Mouse (Mus musculus) A20 (cell line): Measurements from ENCODE around the gene Pitpna.
A peak's percentile ranks its signal among the peaks of the same experiment; 100 is the strongest.
"Not testable (repeated sequence)": the region's sequence is repeated elsewhere in the genome, so short reads cannot be mapped to it uniquely, and the experiment has no call there.

Experiments used
- DNase-seq: peaks from one replicate; pipeline ENCODE4 v3.0.0-alpha.2; 2011; ENCODE audit warnings: low read depth, low spot score

The Pitpna gene

DNA sequence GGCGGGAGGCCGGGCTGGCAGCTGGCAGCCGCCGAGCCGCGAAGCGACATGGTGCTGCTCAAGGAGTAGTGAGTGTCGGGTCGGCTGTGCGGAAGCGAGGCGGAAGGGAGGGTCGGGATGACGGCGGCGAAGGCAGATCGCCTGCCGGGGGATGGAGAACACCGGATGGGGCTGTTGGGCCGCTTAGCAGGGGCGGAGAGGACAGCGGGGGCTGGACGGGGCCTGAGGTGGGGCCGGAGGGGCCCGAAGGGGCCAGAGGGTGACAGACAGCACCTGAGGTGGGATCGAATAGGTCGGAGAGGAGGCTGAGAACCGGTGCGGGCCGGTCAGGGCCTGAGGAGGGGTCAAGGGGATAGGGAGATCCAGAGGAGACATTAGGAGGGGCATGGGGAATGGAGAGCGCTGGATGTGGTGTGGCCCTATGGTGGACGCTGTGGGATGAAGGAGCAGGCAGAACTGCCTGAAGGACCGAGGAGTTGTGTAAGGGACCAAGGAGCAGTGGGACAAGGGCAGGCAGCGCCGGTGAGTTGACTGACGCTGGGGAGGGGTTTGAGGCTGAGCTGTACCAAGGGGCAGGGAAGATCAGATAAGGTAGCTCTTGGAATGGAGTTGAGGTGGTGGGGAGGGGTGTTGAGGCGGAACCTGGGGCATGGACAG lies 516 bp downstream of the Pitpna start:
- DNase-seq = peak; percentile 42

- no peak for DNase-seq
Measured at GRCm38 (mm10) chr11:75592612-75593011, 4.7 kb downstream of the Pitpna start.

DNA sequence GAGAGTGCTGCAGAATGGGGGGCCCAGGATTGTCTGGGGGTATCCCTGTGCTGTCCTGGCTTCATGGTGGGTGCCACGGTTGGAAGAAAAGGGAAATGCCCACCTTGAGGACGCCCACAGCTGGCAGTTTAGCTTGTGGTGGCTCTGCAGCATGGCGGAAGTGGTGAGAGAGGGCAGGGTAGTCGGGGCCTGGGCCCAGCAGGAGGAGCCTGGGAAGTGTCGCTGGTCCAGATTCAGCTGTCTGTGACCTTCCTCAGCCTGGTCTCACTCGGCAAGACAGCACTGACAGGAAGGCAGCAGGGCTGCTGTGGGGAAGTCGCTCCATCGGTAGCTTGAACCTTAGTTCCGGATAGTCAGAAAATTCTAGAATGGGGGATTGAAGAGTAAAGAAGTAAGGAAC lies 6.5 kb downstream of the Pitpna start:
- DNase-seq = no peak

- DNase-seq = no peak
Measured at GRCm38 (mm10) chr11:75595404-75595803, 7.5 kb downstream of the Pitpna start.

DNA sequence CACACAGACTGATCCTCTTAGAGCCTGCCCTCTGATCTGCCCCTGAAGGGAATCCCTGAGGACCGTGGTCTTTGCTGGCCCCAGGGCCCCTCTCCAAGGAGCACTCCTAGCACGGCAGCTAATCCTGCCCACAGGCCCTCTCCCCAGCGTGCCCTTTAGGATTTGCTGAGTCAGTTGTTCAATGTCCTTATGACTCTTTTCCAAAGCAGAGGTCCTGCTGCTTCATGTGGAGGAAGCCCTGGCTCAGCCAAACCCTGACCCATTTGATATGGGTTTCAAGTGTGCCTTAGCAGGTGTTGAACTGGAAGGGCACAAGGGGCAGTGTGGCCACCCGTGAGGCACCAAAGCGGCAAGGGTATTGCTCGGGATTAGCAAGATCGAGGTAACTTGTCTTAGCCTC lies 7.9 kb downstream of the Pitpna start:
- no peak for DNase-seq

GRCm38 (mm10) chr11:75596726-75597255 lies 8.9 kb downstream of the Pitpna start:
- DNase-seq = no peak

DNA sequence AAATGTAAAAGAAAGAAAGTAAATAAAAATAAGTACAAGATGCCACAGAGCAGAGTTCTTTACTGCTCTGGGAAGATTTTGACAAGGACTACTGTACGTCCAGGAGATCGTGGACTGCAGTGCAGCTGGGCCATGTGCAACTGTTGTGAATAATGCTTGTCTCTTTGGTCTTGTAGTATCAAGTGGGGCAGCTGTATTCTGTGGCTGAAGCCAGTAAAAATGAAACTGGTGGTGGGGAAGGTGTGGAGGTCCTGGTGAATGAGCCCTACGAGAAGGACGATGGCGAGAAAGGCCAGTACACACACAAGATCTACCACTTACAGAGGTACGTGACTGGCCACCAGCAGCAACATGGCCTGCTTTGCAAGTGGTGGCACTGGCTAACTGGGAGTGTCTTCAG lies 10.1 kb downstream of the Pitpna start:
- DNase-seq = peak; percentile 49

DNA sequence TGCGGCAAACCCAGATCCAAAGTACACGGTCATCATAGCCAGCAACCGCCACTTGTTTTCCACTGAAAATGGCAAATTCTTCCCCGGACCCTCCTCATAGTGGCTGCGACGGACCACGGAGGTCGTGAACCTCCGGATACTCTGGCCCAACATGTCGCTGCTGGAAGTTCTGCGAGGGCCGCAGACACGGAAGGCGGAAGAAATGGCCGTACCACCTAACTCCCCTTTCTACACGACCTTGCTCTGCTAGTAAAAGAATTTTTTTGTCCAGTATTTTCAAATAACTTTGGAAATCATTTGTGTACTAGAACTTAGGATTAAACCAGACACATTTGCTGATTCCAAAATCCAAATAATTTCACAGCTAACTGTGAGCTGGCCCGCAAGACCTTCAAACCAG lies 11.9 kb downstream of the Pitpna start:
- DNase-seq = not testable (repeated sequence)

GRCm38 (mm10) chr11:75604826-75605225 lies 16.9 kb downstream of the Pitpna start:
- DNase-seq = no peak

DNA sequence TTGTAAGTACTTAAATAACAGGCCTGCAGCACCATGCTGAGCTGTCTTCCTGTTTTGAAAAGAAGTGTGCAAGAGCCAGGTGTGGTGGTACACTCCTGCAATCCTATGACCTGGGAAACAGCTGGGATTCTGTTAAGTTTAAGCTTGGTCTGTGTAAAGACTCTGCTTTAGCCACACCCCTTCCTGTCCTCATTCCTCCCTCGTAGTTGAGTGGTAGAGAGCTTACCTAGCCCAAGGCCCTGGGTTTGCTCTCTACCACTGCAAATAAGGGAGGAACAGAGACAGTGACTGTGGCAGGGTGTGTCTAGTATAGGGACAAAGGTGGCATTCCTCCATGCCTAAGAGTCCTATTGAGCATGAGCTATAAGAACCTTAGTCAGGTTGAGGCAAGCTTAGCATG lies 17.4 kb downstream of the Pitpna start:
- no peak for DNase-seq

DNA sequence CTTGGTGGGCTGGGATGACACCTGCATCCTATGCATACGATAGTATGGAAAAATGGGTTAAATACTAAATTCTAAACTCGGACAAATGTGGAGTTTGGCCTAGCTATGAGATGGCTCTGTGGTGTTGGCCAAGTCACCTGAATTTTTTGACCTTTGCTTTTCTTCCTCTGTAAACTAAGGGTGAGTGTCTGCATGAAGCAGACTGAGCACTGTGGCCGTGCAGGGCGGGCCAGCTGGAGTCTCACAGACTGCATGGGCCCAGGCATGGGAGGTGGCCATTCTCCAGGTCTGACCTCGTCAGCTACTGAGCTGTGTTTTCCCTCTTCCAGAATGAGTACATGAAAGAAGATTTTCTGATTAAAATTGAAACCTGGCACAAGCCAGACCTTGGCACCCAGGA lies 20.9 kb downstream of the Pitpna start:
- DNase-seq = no peak

- no peak for DNase-seq
Measured at GRCm38 (mm10) chr11:75610021-75610420, 22.1 kb downstream of the Pitpna start.

DNA sequence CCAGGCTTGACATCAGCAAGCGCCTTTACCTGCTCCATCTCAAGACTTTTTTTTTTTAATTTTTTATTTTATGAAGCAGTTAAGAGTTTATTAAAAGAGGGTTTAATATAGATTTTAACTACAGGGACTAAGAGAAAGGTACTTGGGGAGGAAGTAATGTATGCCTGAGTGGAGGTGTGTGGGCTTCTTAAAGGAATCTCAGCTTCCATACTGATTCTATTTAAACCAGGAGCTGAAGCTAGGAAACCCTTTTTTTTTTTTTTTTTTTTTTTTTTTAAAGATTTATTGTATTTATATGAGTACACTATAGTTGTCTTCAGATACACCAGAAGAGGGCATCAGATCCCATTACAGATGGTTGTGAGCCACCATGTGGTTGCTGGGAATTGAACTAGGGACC lies 26.9 kb downstream of the Pitpna start:
- no peak for DNase-seq

GRCm38 (mm10) chr11:75615556-75615955 lies 27.7 kb downstream of the Pitpna start:
- no peak for DNase-seq

DNA sequence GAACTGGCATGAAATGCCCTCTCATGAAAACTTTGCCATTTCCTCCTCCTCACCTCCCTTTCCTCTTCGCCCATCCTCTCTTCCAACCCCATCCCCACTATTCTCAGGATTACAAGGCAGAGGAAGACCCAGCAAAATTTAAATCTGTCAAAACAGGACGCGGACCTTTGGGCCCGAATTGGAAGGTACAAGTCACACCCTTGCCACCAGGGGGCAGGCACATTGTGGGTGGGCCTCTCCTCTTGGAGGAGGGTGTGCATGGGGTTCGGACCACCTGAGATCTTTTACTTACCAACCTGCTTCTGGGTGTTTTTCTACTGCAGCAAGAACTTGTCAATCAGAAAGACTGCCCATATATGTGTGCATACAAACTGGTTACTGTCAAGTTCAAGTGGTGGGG lies 31.2 kb downstream of the Pitpna start:
- peak; percentile 41 for DNase-seq

GRCm38 (mm10) chr11:75620136-75620780 lies 32.4 kb downstream of the Pitpna start:
- no peak for DNase-seq

DNA sequence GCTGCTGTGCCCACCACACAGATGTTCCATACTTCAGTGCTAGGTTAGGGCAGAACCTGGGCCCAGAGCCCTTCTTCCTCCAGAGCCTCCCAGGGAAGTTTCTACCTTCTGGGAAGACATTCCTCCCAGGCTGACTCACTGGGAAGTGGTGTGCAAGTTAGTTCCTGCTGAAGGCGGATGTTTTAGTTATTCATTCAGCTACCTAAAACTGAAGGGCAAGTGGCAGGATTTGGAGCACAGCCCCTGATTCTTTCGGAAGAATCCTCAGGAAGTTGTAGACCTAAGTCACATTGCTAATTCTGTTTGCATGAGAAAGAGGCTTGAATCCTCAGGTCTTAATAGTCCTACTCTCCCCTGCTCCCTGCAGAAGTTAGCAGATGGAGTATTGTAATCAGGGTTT lies 33.5 kb downstream of the Pitpna start:
- DNase-seq = no peak

GRCm38 (mm10) chr11:75622588-75623329 lies 34.9 kb downstream of the Pitpna start:
- peak; percentile 90 for DNase-seq

- peak; percentile 41 for DNase-seq
Measured at GRCm38 (mm10) chr11:75624102-75624554, 36.2 kb downstream of the Pitpna start.

- DNase-seq = no peak
Measured at GRCm38 (mm10) chr11:75625820-75626219, 37.9 kb downstream of the Pitpna start.

DNA sequence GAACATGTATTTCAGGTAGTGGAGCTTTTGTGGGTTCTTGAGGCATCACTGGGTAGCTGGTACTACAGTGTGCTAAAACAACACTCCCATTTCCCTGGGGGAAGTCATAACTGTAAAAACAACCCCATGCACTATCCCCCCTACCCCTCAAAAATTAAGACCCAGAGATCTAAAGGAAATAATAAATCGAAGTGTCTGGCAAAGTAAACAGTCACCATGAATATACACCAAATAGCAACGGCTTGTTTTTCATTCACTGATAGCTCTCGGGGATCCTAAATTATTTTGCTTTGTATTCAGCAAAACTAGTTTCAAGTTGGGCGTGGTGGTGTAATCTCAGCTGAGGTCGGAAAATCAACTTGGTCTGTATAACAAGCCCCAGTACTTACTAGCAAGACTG lies 42.2 kb downstream of the Pitpna start:
- peak; percentile 36 for DNase-seq

GRCm38 (mm10) chr11:75630645-75631229 lies 42.8 kb downstream of the Pitpna start, which contains the start of gene Inpp5k:
TSS of gene Inpp5k (plus strand) at chr11:75630988.
- peak; percentile 99 for DNase-seq
